Mouse (Mus musculus) lung, adult 2 months (tissue): ENCODE data around the gene Gm20388. TPM values are rescaled to one million over a fixed set of nuclear protein-coding genes. Genes with fewer than 3 reads are reported as not detected.

Experiments used
- DNase-seq: peaks from one replicate; pipeline ENCODE4 v3.0.0; 2022
- H3K4me1 ChIP-seq: fragments of 200-500 bp; 2 replicates; pipeline ENCODE4 v1.6.1; 2011; ENCODE audit warnings: low read length; ENCODE audit not compliant: control insufficient read depth, insufficient read depth
- H3K4me3 ChIP-seq: fragments of 200-500 bp; replicated peaks from 2 replicates; pipeline ENCODE3; 2011; ENCODE audit warnings: low read depth, mild to moderate bottlenecking, control low read depth, low read length; ENCODE audit errors: extremely low read depth
- CTCF ChIP-seq: fragments of 200-500 bp; IDR thresholded peaks from 2 replicates; pipeline ENCODE4 v1.5.1; 2011; ENCODE audit warnings: mild to moderate bottlenecking, low read length, control low read depth; ENCODE audit not compliant: insufficient read depth
- POLR2A ChIP-seq: fragments of 200-500 bp; IDR thresholded peaks from 2 replicates; pipeline ENCODE4 v1.6.1; 2011; ENCODE audit warnings: low read depth, mild to moderate bottlenecking, control low read depth, low read length, borderline replicate concordance; ENCODE audit errors: extremely low read depth
- WGBS: fragments of 180-500 bp; shearing (Covaris S2); methylation state at CpG from one replicate; pipeline ENCODE4 v1.1.7; 2018; 5-methylcytosine and 5-hydroxymethylcytosine counted together
- polyA plus RNA-seq: library from polyadenylated mRNA; depleted of rRNA; stranded (reverse); fragments of >200 nt; gene quantifications from 2 replicates; pipeline ENCODE4 v1.2.3, GENCODE M21; 2012

Gm20388 gene
- polyA plus RNA-seq, 1 experiment = 67.8 TPM

- TF ChIP-seq POLR2A (no peak), CTCF (no peak)
- WGBS = 76% methylated on average over 3 of the region's 3 CpGs
- no peak for DNase-seq
- Histone ChIP-seq H3K4me3 (no peak overlapping the region), H3K4me1 (peaks cover 5% of the 10 kb centered on the region)
Measured at GRCm38 (mm10) chr8:122778703-122779239, 2868.1 kb downstream of the Gm20388 start.

GRCm38 (mm10) chr8:122779255-122779654, 2868.6 kb downstream of the Gm20388 start:
- no peak for DNase-seq
- WGBS = 77% methylated on average over 9 of the region's 9 CpGs
- Histone ChIP-seq H3K4me3 (no peak overlapping the region), H3K4me1 (peaks cover 5% of the 10 kb centered on the region)
- TF ChIP-seq CTCF (no peak), POLR2A (no peak)

- WGBS = 81% methylated on average over 1 of the region's 1 CpGs
- no peak overlapping the region for H3K4me3 ChIP-seq
- H3K4me1 ChIP-seq = no peaks in the 10 kb centered on the region
- no peak for DNase-seq
- TF ChIP-seq POLR2A (no peak), CTCF (no peak)
Measured at GRCm38 (mm10) chr8:122784756-122785155, 2874.1 kb downstream of the Gm20388 start.

- TF ChIP-seq CTCF (no peak), POLR2A (no peak)
- no peak for DNase-seq
- WGBS = 88% methylated on average over 5 of the region's 5 CpGs
- H3K4me1 ChIP-seq = no peaks in the 10 kb centered on the region
- no peak overlapping the region for H3K4me3 ChIP-seq
Measured at GRCm38 (mm10) chr8:122789796-122790195, 2879.2 kb downstream of the Gm20388 start.

GRCm38 (mm10) chr8:122793375-122794174, 2882.9 kb downstream of the Gm20388 start:
- no peak for DNase-seq
- H3K4me1 ChIP-seq = no peaks in the 10 kb centered on the region
- no peak overlapping the region for H3K4me3 ChIP-seq
- TF ChIP-seq POLR2A (no peak), CTCF (no peak)
- WGBS = 70% methylated on average over 18 of the region's 18 CpGs

- Histone ChIP-seq H3K4me1 (no peaks in the 10 kb centered on the region), H3K4me3 (no peak overlapping the region)
- no peak for TF ChIP-seq POLR2A
- TF ChIP-seq CTCF = no peak
- no peak for DNase-seq
- 83% methylated on average over 5 of the region's 5 CpGs for WGBS
Measured at GRCm38 (mm10) chr8:122794175-122794454, 2883.5 kb downstream of the Gm20388 start.

- DNase-seq = no peak
- H3K4me3 ChIP-seq = no peak overlapping the region
- H3K4me1 ChIP-seq = no peaks in the 10 kb centered on the region
- WGBS = 59% methylated on average over 15 of the region's 15 CpGs
- TF ChIP-seq POLR2A (no peak), CTCF (no peak)
Measured at GRCm38 (mm10) chr8:122803906-122804761, 2893.5 kb downstream of the Gm20388 start.

GRCm38 (mm10) chr8:122805349-122805748, 2894.7 kb downstream of the Gm20388 start:
- H3K4me1 ChIP-seq = no peaks in the 10 kb centered on the region
- 73% methylated on average over 3 of the region's 3 CpGs for WGBS
- no peak for TF ChIP-seq POLR2A
- TF ChIP-seq CTCF = no peak
- no peak for DNase-seq
- no peak overlapping the region for H3K4me3 ChIP-seq

GRCm38 (mm10) chr8:122806956-122807538, 2896.4 kb downstream of the Gm20388 start:
- no peak for DNase-seq
- Histone ChIP-seq H3K4me1 (no peaks in the 10 kb centered on the region), H3K4me3 (no peak overlapping the region)
- 73% methylated on average over 7 of the region's 7 CpGs for WGBS
- no peak for TF ChIP-seq POLR2A
- no peak for TF ChIP-seq CTCF

- no peaks in the 10 kb centered on the region for H3K4me1 ChIP-seq
- DNase-seq = no peak
- TF ChIP-seq POLR2A (no peak), CTCF (no peak)
- no peak overlapping the region for H3K4me3 ChIP-seq
- WGBS = 86% methylated on average over 4 of the region's 4 CpGs
Measured at GRCm38 (mm10) chr8:122807907-122808306, 2897.3 kb downstream of the Gm20388 start.
